Mouse (Mus musculus): ENCODE results near the gene Ppm1n.
A peak's percentile ranks its signal among the peaks of the same experiment; 100 is the strongest.

Ppm1n gene

DNA sequence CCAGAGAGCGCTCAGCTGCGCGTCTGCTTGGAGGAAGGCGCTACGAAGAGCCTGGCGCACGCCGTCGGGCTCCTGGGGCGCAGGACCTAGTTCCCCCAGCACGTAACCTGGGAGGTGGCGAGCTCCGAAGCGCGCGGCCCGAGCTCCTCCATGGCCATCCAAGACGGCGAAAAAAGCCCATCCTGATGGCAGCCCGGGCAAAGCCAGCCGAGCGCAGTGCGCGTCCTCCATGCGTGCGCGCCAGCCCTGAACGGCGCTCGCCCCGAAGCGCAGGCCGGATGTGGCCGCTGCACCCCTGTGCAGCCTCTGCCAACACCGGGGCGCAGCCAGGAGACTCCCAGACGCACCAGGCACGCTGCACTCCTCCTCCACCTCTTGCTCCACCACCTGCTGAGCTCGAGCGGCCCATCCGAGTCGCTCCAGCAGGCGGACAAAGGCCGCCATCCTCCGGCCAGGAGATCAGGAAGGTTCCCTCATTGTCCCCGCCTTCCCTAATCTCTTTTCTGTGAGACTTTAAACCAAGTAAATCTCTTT is at the start of gene Ppm1n:
TSS of gene Ppm1n (minus strand) at position 484 of the 534 bp plus-strand sequence.
- no peak for DNase-seq

DNA sequence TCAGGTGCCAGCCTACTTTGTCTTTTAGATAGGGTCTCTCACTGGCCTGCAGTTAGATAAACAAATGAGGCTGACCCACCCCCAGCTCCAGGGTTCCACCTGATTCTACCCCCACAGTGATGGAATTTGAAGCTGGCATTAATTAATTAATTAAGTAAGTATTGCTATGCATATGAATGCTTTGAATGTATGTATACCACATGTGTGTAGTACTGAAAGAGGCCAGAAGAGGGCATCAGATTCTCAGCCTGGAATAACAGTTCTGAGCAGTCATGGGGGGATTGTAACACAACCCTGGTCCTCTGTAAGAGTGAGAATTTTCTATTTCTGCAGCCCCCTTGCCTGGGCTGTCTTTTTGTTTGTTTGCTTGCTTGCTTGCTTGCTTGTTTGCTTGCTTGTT is 48.6 kb upstream of the Ppm1n start:
- no peak for DNase-seq

DNA sequence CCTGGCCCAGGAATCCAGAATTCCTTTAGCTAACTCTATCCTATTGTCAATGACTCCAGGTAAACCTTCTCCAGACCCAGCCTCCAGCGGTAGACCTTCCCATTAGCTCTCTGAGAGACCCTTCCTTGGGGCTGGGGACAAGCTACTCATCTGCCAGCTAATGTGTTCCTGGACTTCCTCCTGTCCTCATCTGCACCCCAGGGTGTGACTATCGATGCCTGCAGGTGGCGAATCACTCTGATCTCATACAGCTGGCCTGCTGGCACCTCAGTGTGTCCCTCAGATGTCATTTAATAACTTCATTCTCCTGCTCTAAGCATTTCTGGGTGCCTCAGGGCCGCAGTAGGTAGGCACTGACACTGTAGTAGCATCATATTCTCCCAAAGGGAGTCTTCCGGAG is 47.9 kb upstream of the Ppm1n start:
- no peak for DNase-seq

DNA sequence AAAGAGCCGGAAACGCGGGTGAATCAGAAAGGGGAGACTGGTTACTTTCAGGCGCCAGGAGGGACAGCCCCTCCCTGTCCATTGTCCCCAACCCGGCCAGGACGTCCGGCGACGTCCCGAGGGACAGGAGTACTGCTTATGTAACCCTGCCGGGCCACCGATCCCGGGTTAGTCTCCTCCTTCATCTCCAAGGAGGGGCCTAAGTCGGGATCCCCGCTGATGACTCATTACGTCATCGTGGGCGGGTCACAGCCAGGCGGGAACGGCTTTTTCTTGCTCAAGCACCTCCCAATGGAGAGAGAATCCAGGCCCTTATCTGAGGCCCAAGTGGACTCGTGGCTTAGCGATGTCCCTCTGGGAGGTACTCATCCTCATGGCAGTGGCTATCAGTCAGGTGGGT is 47.3 kb upstream of the Ppm1n start:
- DNase-seq: peak; percentile 94

DNA sequence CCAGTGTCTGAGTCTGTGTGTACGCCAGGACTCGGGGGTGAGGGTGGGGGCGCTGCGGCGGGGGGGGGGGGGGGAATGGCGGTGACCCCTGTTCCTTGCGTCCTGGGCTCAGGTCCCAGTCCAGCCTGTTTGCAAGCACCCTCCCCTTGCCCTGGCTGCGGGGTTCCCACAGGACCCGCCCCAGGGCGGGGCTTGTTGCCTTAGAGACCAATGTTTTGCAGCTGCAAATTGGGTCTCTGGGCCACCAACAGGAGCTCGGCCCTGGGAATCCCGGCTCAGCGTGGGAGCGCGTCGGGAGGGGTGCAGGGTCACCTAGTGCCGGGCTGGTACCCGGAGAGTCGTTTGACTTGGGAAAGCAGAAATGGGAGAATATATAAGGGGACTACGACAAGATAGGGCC is 46.5 kb upstream of the Ppm1n start:
- peak; percentile 95 for DNase-seq

DNA sequence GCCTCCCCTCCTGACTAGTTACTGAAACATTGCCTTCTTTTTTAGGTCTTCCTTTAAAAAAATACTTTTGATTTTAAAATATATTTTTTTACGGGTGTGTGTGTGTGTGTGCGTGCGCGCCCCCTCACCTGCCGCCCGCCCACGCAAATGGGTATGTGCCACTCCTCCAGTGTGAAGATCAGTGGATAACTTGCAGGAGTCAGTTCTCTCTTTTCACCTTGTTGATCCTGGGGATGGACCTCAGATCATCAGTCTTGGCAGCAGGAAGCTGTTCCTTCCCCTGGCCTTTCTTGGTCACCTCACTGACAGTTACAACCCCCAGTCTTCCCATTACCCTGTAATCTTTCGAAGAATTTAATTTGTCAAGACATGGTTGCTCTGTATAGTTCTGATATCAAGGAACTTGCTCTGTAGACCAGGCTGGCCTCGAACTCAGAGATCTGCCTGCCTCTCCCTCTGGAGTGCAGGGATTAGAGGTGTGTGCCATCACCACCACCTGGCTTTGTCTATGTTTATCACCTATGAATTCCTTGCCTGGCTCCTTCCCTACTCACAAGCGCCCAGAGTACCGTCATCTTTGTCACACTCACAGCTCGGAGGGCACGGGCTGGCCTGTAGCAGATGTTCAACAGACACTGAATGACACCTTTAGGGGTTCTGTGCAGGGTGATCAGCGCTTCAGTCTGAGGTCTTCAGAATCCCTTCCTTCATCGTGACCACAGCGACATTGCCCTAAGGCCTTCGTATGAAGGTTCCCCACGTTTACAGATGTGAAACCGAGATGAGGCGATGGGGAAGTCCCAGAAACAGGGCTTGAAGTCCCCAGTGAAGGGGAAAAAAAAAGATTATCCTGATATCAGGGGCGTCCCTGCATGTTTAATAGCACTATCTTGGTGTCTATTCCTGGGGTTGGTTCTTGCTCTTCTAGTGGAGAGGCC is 45.7 kb upstream of the Ppm1n start:
- DNase-seq: no peak

DNA sequence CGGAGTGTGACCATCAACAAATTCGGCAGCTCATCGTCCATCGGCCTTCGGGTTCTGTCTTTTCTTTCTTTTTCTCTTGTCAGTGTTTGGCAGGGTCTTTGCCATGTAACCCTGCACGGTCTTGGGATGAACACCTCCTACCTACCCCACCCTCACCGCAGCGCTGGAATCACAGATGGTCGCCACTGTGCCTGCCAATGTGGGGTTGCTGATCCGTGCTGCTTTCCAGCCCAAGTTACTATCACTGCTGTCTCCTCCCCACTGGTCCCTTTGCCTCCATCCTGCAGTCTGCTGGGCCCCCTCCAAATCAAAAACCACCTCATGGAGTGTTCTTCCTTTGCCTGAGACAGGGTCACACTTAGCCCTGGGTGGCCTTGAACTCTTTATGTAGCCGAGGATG is 44.4 kb upstream of the Ppm1n start:
- no peak for DNase-seq

DNA sequence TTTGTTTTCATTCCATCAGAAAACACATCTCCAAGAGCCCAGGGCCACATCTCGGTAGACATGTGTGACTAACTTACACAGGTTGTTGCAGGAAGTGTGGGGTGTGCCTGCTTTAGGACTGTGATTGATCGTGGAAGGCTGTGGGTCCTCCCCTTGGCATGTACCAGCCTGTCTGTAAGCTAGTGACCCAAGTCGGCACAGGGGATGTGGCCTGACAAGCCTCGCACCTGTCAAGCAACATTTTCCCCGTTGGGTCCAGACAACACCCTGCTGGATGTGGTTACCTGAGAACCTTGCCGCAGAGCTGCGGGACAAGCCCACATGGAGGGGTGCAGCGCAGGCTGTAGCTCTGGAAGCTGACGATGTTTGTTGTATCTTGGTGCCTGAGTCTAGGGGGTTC is 42.6 kb upstream of the Ppm1n start:
- no peak for DNase-seq

DNA sequence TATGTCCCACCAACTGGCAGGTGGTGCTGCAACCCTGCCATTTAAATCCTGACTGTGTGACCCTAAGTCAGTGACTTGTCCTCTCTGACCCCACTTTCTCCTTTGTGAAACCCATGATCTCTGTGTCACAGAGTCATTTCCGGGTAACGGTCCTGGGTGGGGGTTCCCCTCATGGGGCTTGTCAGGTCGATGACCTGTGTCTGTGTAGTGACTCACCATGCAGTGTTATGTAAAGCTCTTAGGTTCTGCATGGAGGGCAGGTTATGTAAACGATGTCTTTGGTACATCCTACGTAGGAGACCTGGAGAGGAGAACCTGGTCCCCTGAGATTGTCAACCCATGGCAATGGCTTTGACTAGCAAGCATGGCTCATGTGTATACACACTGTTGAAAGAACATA is 41.6 kb upstream of the Ppm1n start:
- DNase-seq: no peak

DNA sequence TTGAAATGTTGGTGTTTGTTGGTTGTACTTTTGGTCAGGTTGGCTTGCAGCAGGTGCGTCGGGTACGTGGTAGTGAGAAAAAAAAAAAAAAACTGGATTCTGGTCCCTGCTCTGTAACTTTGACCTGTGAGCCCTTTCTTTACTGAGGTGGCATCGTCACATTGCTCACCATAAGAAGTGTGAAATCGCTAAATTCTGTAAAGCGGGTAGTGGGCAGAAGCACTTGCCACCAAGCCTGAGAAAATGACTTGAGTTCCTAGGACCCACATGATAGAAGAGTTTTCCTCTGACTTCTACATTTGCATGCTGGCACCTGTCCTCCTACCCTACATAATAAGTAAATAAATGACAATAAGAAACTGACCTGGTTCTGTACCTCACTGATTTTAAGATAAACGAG is 40.8 kb upstream of the Ppm1n start:
- DNase-seq: no peak

DNA sequence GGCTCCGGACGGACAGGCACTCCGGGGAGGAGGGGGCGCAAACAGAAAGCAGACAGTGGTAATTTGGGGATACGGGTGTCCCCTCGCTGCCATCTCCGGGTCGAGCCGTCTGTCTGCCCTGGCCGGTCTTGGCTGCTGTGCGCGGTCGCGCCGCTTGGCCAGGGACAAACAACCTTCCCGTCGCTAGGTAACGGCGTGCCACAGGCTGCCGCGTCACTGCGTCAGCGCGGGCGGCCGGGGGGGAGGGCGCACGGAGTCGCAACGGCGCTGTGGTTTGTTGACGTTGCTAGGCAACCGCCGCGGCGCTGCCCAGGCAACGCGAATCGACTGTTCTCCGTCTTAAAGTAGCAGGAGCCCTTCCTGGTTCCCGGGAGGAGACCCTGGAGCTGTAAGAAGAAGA is 40.0 kb upstream of the Ppm1n start:
- peak; percentile 98 for DNase-seq

DNA sequence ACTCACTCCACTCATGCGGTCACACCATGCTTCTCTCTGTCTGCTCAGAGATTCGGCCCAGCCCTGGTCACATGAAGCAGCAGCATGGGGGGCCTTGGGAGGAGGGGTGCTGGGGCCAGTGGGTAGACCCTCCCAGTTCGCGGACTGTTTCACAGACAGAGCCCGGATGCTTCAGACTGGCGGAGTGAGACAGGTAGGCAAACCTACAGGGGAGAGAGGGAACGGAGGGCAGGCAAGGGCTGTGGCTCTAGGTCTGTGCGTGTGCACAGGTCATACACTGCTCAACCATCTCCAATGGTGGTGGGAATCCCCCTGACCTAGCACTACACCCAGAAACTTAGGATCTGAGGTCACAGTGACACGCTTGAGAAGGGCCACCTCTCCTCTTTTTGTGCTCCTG is 39.6 kb upstream of the Ppm1n start:
- DNase-seq: no peak

DNA sequence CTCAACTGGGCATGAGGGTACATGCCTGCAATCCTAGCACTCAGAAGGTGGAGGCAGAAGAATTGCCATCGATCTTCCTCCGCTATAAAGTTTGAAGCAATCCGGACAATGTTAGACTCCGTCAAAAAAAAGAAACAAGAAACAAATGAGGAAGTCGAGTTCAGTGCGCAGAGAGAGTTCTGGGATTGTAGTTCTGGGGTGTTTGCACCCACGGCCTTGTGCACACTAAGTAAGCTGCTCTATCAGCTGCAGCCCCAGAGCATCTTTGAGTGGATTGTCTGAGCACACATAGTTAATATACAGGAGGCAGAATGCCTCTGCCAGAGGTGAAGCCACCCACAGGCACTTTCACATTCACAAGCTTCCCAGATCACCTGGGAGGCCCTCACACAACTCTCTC is 38.8 kb upstream of the Ppm1n start:
- DNase-seq: no peak

DNA sequence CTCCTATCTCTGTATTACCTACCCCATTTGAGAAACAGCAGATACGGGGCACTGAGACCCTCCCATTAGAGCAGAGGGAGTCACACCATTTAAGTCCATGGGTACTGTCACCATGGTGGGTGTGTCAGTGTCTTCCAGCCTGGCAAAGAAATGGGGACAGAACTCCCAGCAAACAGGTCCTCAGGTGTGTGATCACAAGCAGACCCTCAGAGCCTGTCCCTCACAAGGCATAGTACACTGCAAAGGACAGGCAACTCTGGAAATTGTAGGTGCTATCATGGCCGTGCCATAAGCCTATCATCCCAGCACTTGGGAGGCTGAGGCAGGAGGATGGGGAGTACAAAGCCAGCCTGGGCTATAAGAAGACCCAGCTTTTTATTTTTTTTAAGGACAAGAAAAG is 38.3 kb upstream of the Ppm1n start:
- no peak for DNase-seq

DNA sequence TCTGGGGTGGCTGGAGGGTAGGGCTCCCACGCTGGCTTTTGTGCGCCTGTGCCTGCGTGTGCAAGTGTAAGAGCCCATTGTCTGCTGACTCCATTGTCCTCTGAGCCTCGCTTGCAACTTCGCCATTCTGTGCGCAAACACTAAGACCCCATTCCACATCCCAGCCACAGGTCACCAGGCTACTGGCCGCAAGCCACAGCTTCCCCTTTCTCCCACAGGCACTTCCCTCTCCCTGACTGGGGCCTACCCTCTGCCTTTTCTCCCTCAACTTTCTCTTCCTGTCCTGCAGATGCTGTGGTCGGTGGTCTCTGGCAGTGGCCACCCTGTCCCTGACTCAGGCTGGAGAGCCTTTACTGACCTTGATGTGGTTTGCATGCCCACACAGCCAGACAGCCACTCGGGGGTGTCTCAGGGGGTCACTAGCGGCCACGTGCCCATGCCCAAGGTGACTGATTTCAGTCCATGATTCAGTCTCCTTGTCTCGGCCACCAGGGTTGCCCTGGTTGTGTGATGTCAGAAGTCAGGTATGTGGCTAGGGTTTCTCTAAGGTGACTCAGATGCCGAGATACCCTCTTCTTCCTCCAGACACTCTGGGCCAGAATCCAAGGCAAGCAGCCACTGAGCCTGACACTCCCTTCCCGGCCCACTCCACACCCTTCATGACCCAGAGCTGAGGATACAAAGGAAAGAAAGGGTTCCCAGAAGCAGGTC is 36.7 kb upstream of the Ppm1n start:
- DNase-seq: no peak

DNA sequence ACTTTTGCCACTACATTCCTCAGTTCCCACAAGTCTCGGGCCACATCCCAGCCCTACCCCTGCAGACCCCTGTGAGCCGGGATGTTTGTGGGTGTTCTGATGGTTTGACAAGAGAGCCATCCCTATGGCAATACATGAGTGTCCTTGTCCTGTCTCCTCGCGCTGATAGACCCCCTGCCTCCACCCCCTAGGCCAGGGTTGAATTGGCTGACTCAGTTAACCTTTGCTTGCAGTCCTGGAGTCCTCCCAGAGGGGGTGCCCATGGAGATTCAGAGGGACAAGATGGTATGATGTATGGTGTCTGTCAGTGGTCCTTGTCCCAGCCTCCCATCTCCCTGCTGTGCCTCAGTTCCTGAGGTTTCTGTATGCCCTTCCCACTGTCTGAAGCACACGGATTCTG is 34.2 kb upstream of the Ppm1n start:
- no peak for DNase-seq

DNA sequence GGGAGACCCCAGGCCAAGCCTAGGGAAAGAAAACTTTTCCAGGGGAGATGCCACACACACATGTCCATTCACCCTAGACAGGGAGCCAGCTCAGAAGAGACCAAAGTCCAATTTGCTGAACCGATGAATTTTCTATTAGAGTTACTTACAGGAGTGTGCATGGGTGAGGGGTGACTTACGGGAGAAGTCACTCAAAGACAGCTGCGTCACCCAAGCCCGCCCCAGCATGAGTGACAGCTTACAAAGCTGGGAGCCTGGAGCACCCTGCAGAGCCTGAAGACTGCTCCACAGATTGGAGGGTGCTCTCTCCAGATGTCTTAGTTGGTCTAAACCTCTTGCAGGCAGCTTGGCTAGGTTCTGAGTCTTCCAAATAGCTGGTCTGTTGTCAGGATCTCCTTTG is 32.1 kb upstream of the Ppm1n start:
- no peak for DNase-seq

DNA sequence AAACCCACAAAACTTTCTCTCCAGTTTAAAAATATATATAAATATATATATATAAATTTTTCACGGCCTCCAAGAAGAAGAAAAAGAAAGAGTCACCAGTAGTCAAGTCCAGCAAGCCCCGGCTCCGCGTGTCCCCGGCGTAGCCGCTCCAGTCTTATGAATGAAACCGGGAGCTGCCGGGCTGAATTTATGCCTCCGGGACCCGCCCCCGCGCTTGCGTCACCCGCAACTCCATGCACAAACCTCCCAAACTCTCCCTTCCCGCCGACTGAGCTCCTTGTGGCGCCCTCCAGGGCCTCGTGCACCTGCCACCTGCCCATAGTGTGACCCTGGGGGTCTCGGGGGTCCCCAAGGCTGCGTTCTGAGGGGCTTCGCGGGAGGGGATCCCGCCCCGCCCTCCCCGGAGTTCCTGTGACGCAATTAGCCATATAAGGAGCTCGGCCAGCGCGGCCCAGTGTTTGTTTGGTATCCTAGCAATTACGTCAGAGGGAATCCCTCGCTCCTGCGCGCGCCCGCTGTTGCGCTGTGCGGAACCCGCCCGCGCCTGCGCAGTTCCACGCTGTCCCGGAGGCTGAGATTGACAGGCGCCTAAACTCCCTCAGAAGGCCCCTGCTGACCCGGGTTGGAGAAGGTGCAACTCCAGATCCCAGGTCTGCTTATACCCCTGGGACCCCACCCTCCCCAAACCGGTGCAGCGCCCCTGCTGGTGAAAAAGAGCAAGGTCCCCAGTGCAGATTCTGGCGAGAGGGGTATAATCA is 30.2 kb upstream of the Ppm1n start, which contains the start of gene Fosb:
TSS of gene Fosb (minus strand) at position 168 of the 758 bp plus-strand sequence.
- peak; percentile 97 for DNase-seq

DNA sequence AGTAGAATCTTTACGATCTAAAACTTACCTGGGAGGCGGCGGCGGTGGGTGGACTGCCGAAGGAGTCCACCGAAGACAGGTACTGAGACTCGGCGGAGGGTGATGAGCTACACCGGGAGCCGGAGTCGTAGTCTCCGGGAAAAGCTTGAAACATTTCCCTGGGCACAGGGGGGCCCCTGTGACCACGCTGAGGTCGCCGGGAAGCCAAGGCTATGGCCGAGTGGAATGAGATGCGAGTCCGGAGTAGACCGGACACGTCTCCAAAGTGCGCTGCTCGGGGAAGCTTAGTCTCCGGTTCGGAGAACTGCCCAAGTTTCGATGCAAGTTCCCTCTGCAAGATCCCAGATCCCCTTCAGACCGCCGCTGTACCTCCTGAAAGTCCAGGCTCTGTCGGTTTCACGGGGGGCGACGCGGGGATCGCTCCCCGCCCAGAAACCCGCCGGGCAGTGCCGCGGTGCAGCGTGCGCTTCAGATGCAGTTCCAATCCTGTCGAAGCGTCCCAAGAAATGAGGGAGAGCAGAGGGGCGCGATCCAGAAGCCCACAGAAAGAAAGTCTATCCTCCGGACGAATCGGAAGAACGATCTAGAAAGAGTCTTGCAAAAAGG is 29.5 kb upstream of the Ppm1n start:
- no peak for DNase-seq

DNA sequence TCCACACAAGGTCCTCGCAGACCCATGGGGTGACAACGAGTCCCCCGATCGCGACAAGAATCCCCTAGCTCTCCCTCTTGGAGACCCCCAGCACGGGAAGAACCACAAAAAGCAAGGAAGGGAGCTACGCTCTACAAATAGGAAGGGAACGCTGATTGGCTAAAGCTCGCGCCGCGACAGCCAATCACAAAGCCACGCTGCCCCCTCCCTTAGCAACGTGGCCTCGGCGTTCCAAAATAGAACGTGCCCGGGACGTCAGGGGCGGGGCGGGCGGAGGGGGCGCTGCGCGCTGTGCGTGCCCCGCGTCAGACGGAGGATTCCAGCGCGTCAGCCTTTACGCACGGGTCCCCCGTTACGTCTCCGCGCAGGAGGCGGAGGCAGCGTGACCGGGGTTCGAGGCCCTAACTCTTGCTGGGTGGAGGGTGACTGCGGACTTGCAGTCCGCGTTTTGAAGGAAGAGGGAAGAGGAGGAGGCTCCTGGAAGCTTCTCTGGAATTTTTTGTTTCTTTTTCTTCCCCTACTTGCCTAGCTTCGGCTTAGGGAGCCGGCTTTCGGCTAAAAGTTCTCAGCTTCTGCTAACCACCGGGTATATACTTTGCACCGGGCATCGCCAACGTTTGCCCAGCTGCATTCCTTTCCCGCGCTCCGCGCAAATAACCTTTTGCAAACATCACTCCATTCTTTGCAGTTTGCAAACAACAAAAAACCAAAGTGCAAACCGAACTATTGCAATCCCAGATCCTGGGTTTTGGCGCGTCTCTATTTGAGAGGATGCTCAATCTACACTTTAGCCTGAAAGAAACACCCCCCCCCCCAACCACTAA is 28.8 kb upstream of the Ppm1n start:
- DNase-seq: peak; percentile 97

DNA sequence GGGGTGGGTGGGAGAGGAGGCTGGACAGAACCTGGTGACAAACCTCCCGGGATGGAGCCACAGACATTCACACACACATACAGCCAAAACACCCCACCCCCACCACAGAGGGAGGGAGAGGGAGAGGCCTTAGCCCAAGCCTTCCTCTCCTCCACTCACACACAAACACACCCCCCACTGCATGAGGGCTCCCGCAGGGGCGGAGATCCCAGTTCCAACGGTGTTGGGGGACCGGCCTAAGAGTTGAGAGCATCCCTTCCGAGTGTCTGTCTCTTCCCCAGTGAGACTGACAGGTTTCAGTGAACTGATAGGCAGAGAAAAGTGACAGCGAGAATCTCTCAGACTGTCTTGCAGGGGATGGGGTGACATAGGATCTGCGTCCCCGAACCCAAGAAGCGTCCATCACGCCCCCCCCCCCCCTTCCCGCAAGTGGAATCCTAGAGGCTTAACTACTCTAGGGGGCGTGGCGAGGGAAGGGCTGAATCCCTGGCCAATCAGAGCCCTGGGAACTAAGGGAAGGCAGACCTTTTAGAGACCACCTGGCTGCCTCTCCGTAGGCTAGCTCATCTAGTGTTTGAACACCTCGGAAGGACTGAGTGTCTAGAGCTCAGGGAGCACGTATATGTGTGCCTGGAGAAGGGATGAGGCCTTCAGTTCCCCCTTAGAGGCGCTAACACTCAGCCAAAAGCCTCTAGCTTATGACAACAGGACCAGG is 28.0 kb upstream of the Ppm1n start:
- peak; percentile 86 for DNase-seq

All from kidney, postnatal 14 days (tissue).